Mouse (Mus musculus) midbrain, embryonic 16.5 days (tissue): Measurements from ENCODE around the gene Enpp6. TPM values are rescaled to one million over a fixed set of nuclear protein-coding genes. Genes with fewer than 3 reads are reported as not detected.

ENCODE experiments used
- ATAC-seq: fragments of 200-750 bp; cut with Nextera tagmentation; 2 replicates; pipeline ENCODE4 v1.8.0; 2017; ENCODE audit warnings: moderate TSS enrichment
- H3K27ac ChIP-seq: fragments of 300-500 bp; sonication (generic); 2 replicates; pipeline ENCODE4 v1.5.1; 2014; ENCODE audit warnings: mild to moderate bottlenecking, low read length, mixed read lengths
- H3K27me3 ChIP-seq: fragments of 300-500 bp; sonication (generic); 2 replicates; pipeline ENCODE4 v1.6.1; 2014; ENCODE audit warnings: low read depth, low read length, mixed read lengths; ENCODE audit not compliant: control insufficient read depth, insufficient read depth
- H3K36me3 ChIP-seq: fragments of 300-500 bp; sonication (generic); 2 replicates; pipeline ENCODE4 v1.6.1; 2014; ENCODE audit warnings: mild to moderate bottlenecking, low read length, moderate library complexity, mixed read lengths; ENCODE audit not compliant: control insufficient read depth, insufficient read depth
- H3K4me1 ChIP-seq: fragments of 300-500 bp; sonication (generic); 2 replicates; pipeline ENCODE4 v1.6.1; 2014; ENCODE audit warnings: mild to moderate bottlenecking, low read length, mixed read lengths; ENCODE audit not compliant: control insufficient read depth, insufficient read depth
- H3K4me2 ChIP-seq: fragments of 300-500 bp; sonication (generic); 2 replicates; pipeline ENCODE4 v1.6.1; 2014; ENCODE audit warnings: mild to moderate bottlenecking, low read length, mixed read lengths
- H3K4me3 ChIP-seq: fragments of 300-500 bp; sonication (generic); 2 replicates; pipeline ENCODE4 v1.5.1; 2014; ENCODE audit warnings: low read depth, mild to moderate bottlenecking, low read length, moderate library complexity, mixed read lengths
- H3K9ac ChIP-seq: fragments of 300-500 bp; sonication (generic); 2 replicates; pipeline ENCODE4 v1.6.1; 2014; ENCODE audit warnings: low read depth, low read length, mixed read lengths
- H3K9me3 ChIP-seq: fragments of 300-500 bp; sonication (generic); replicated peaks from 2 replicates; pipeline ENCODE4 v1.6.1; 2014; ENCODE audit warnings: mild to moderate bottlenecking, low read length, mixed read lengths; ENCODE audit not compliant: control insufficient read depth, poor library complexity, severe bottlenecking
- WGBS: fragments of 180-500 bp; shearing (Covaris S2); extraction: QIAGEN DNeasy Blood & Tissue Kit; methylation state at CpG from one replicate; pipeline ENCODE4 v1.1.7; 2014; 5-methylcytosine and 5-hydroxymethylcytosine counted together
- polyA plus RNA-seq: library from polyadenylated mRNA; unstranded; fragments of >200 nt; fragmentation: Nextera tagmentation; extraction: Ambion mirVana; gene quantifications from 2 replicates; pipeline ENCODE4 v1.2.1, GENCODE M21; 2015

The Enpp6 gene
- polyA plus RNA-seq, 1 experiment from 2014 or later: 0.31 TPM

GRCm38 (mm10) chr8:47021135-47021555 lies 34.5 kb downstream of the Enpp6 start:
- no peak overlapping the region for H3K27ac ChIP-seq
- no peak overlapping the region for H3K9ac ChIP-seq
- no peaks in the 10 kb centered on the region for H3K9me3 ChIP-seq
- H3K4me1 ChIP-seq: no peaks in the 10 kb centered on the region
- H3K4me2 ChIP-seq: no peak overlapping the region
- no peaks in the 10 kb centered on the region for H3K27me3 ChIP-seq
- H3K4me3 ChIP-seq: no peak overlapping the region
- ATAC-seq: no peak
- 69% methylated on average over 8 of the region's 8 CpGs for WGBS
- no peaks in the 10 kb centered on the region for H3K36me3 ChIP-seq

GRCm38 (mm10) chr8:47024612-47025011 lies 37.9 kb downstream of the Enpp6 start:
- H3K27ac ChIP-seq: no peak overlapping the region
- no peak overlapping the region for H3K4me3 ChIP-seq
- no peaks in the 10 kb centered on the region for H3K4me1 ChIP-seq
- 91% methylated on average over 4 of the region's 4 CpGs for WGBS
- no peak overlapping the region for H3K4me2 ChIP-seq
- H3K27me3 ChIP-seq: no peaks in the 10 kb centered on the region
- no peak overlapping the region for H3K9ac ChIP-seq
- no peaks in the 10 kb centered on the region for H3K9me3 ChIP-seq
- ATAC-seq: no peak
- H3K36me3 ChIP-seq: no peaks in the 10 kb centered on the region

GRCm38 (mm10) chr8:47026841-47027490 lies 40.3 kb downstream of the Enpp6 start:
- Histone ChIP-seq H3K4me3 (no peak overlapping the region), H3K27ac (no peak overlapping the region), H3K9ac (no peak overlapping the region), H3K27me3 (no peaks in the 10 kb centered on the region), H3K4me1 (no peaks in the 10 kb centered on the region), H3K4me2 (no peak overlapping the region), H3K36me3 (no peaks in the 10 kb centered on the region), H3K9me3 (no peaks in the 10 kb centered on the region)
- ATAC-seq: no peak
- WGBS: 52% methylated on average over 10 of the region's 10 CpGs

GRCm38 (mm10) chr8:47028474-47028873 lies 41.8 kb downstream of the Enpp6 start:
- Histone ChIP-seq H3K4me3 (no peak overlapping the region), H3K36me3 (no peaks in the 10 kb centered on the region), H3K9ac (no peak overlapping the region), H3K4me1 (no peaks in the 10 kb centered on the region), H3K27ac (no peak overlapping the region), H3K4me2 (no peak overlapping the region), H3K27me3 (no peaks in the 10 kb centered on the region), H3K9me3 (no peaks in the 10 kb centered on the region)
- no peak for ATAC-seq
- WGBS: 25% methylated on average over 6 of the region's 6 CpGs

GRCm38 (mm10) chr8:47030321-47030720 lies 43.6 kb downstream of the Enpp6 start:
- ATAC-seq: no peak
- 93% methylated on average over 19 of the region's 19 CpGs for WGBS

GRCm38 (mm10) chr8:47032081-47032480 lies 45.4 kb downstream of the Enpp6 start:
- ATAC-seq: no peak
- H3K36me3 ChIP-seq: no peaks in the 10 kb centered on the region
- no peak overlapping the region for H3K4me3 ChIP-seq
- H3K4me2 ChIP-seq: no peak overlapping the region
- H3K4me1 ChIP-seq: no peaks in the 10 kb centered on the region
- H3K9me3 ChIP-seq: no peaks in the 10 kb centered on the region
- 89% methylated on average over 7 of the region's 7 CpGs for WGBS
- H3K9ac ChIP-seq: no peak overlapping the region
- no peak overlapping the region for H3K27ac ChIP-seq
- no peaks in the 10 kb centered on the region for H3K27me3 ChIP-seq

More at GRCm38 (mm10) chr8:47030321-47030720, 43.6 kb downstream of the Enpp6 start:
- H3K9ac ChIP-seq: no peak overlapping the region
- H3K36me3 ChIP-seq: no peaks in the 10 kb centered on the region
- no peak overlapping the region for H3K4me2 ChIP-seq
- no peaks in the 10 kb centered on the region for H3K27me3 ChIP-seq
- H3K27ac ChIP-seq: no peak overlapping the region
- H3K4me3 ChIP-seq: no peak overlapping the region
- no peaks in the 10 kb centered on the region for H3K4me1 ChIP-seq
- H3K9me3 ChIP-seq: no peaks in the 10 kb centered on the region

- 89% methylated on average over 4 of the region's 4 CpGs for WGBS
- Histone ChIP-seq H3K27me3 (no peaks in the 10 kb centered on the region), H3K4me2 (no peak overlapping the region), H3K4me1 (no peaks in the 10 kb centered on the region), H3K9ac (no peak overlapping the region), H3K36me3 (no peaks in the 10 kb centered on the region), H3K27ac (no peak overlapping the region), H3K4me3 (no peak overlapping the region), H3K9me3 (no peaks in the 10 kb centered on the region)
- ATAC-seq: no peak
These were observed 47.3 kb downstream of the Enpp6 start for GRCm38 (mm10) chr8:47033976-47034375.

GRCm38 (mm10) chr8:47036501-47036900 lies 49.8 kb downstream of the Enpp6 start:
- Histone ChIP-seq H3K9me3 (peaks cover 3% of the 10 kb centered on the region; the same call in 1 of the 2 replicates), H3K4me1 (no peaks in the 10 kb centered on the region), H3K9ac (no peak overlapping the region), H3K4me2 (no peak overlapping the region), H3K36me3 (no peaks in the 10 kb centered on the region), H3K4me3 (no peak overlapping the region), H3K27me3 (no peaks in the 10 kb centered on the region), H3K27ac (no peak overlapping the region)
- 81% methylated on average over 8 of the region's 8 CpGs for WGBS
- no peak for ATAC-seq

- no peak for ATAC-seq
- WGBS: 78% methylated on average over 5 of the region's 5 CpGs
- Histone ChIP-seq H3K27ac (no peak overlapping the region), H3K4me3 (no peak overlapping the region), H3K27me3 (no peaks in the 10 kb centered on the region), H3K36me3 (no peaks in the 10 kb centered on the region), H3K4me2 (no peak overlapping the region), H3K9ac (no peak overlapping the region), H3K9me3 (peaks cover 3% of the 10 kb centered on the region; the same call in 1 of the 2 replicates), H3K4me1 (no peaks in the 10 kb centered on the region)
These were observed 50.7 kb downstream of the Enpp6 start for GRCm38 (mm10) chr8:47037405-47037804.
